Mouse (Mus musculus): ENCODE data around the gene H2-K1.

DNA sequence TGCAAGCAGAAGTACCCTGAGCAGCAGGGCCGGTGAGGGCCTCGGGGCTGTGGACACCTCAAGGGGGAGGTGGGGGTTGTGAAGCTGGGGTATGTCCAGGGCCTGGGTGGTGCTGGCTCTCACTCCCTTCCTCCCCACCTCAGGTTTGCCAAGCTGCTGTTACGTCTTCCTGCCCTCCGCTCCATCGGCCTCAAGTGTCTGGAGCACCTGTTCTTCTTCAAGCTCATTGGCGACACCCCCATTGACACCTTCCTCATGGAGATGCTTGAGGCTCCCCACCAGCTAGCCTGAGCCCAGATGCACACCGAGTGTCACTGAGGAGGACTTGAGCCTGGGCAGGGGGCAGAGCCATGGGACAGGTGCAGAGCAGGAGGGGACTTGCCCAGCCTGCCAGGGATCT lies 37.1 kb upstream of the H2-K1 start:
- no peak for TF ChIP-seq CTCF (IDR thresholded peaks at IDR 0.05; ENCODE audit: low read depth, low read length)
- TF ChIP-seq TAL1 (conservative IDR thresholded peaks at IDR 0.05; ENCODE audit: low read depth, low read length) = no peak

Data from G1E (cell line).